Mouse (Mus musculus) adrenal gland, adult 2 months (tissue): Measurements from ENCODE around the gene Arrdc3. TPM values are rescaled to one million over a fixed set of nuclear protein-coding genes. Genes with fewer than 3 reads are reported as not detected.
A peak's percentile ranks its signal among the peaks of the same experiment; 100 is the strongest.

Experiments
- DNase-seq: peaks from one replicate; pipeline ENCODE4 v3.0.0; 2021
- long read RNA-seq: library from polyadenylated mRNA; stranded (forward); transcript quantifications from one replicate; pipeline ENCODE4 v2.0.0, GENCODE M21; 2021
- polyA plus RNA-seq: library from polyadenylated mRNA; depleted of rRNA; stranded (reverse); fragments of >200 nt; gene quantifications from 2 replicates; pipeline ENCODE4 v1.2.3, GENCODE M21; 2012; rRNA removed
- total RNA-seq, 2 experiments: library from RNA; stranded (reverse); gene quantifications; 2 replicates each; pipeline ENCODE4 v1.2.3; 2021

The Arrdc3 gene
- total RNA-seq (100 to 1,000 TPM in 1 of 2 experiments, 10 to 100 TPM in 1; 79.3 to 112 TPM), polyA plus RNA-seq (26.9 and 34.5 TPM in 2 replicates)
- long read RNA-seq, full-length matches to known transcripts, result 56 of 60 reads
- long read RNA-seq, partial matches to known transcripts, result 1 of 60 reads
- long read RNA-seq, other reads (novel, unspliced or antisense), result 3 of 60 reads

DNA sequence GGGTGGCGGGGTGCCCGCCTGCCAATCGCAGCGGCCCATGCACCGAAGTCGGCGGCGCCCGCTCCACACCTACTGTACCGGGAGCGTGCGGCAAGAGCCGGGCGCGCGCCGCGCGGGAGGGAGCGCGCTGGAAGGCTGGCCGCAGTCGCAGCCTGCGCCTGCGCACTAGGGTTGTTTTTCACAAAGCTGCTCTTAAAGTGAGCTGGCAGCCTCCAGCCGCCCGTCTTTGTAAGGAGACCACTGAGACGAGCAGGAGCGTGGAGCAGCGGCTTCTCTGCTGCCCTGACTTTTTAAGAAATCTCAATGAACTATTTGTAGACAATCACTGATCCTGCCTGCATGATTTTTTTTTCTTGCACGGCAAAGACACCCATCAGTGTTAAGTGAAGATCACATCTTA is at the start of gene Arrdc3:
Arrdc3 (plus strand) TSS at position 195 of the 400 bp plus-strand sequence.
- peak; percentile 98 for DNase-seq

- peak; percentile 68 for DNase-seq
These were observed 21.0 kb upstream of the Arrdc3 start for GRCm38 (mm10) chr13:80862215-80862614.

- DNase-seq, result no peak
These were observed 19.0 kb upstream of the Arrdc3 start for GRCm38 (mm10) chr13:80864195-80864594.

DNA sequence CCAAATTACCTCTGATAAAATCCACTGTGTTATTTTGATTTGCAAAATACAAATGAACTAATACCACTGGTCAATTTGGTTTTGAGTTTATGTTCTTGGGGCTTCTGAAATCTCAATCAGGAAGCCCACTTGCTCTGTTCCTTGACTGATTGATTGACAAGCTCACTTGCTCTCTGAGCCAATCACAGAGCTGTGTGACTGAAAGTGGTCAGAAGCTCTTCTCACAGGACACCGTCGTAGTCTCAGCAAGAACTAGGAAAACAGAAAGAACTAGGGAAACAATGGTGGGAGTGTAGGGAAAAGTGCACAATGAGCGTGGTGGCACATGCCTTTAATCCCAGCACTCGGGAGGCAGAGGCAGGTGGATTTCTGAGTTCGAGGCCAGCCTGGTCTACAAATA is 8.1 kb upstream of the Arrdc3 start:
- DNase-seq, result no peak

DNA sequence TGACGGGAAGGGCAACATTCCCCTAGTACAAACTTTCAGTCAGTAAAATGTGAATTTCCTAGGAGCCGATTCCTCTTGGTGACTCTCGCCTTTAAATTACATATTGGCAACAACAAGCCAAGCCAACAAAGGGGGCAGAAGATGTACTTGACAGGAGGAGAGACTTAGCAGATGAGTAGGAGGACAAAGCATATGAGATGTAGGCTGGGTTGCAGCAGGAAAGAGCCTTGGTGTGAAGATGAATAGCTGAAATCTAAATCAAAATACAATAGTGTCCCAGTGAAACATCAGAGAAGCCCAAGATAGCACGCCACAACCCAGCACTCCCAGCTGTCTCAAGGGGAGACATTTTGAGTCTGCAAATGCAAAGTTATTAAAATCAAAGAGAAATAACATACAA is 2.4 kb upstream of the Arrdc3 start:
- no peak for DNase-seq

DNA sequence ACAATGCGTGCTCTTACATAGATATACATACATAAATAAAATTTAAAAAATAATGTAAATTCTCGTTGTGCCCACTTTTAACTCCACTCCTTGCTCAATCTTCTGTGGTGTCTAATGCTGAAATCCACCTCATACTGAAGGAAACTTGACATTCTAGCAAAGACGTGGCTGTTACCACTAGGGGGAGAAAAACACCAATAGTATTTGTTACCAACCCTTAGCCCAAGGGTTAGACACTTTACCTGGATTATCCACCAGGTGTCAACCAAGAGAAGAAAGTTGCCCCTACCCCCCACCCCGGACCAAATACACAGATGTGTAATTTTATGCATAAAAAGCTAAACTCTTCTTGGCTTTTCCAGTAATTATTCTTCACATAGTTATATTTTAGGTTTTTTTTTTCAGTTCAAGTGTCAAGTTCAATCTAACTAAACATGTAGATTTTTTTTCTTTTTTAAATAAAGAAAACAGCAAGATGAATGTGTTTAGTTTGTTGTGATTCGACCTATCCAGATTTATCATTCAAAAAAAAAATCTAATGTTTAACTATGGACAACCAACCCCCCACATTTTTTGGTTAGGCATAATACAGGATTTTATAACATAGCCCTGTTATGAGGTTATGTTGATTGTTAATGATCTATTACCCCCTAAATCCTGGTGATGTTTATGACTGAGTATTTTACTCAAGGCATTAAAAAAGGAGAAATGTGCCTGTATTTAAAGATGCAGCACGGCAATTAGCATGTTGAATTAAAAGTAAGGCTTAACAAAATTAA is 1.3 kb upstream of the Arrdc3 start:
- DNase-seq, result peak; percentile 62

DNA sequence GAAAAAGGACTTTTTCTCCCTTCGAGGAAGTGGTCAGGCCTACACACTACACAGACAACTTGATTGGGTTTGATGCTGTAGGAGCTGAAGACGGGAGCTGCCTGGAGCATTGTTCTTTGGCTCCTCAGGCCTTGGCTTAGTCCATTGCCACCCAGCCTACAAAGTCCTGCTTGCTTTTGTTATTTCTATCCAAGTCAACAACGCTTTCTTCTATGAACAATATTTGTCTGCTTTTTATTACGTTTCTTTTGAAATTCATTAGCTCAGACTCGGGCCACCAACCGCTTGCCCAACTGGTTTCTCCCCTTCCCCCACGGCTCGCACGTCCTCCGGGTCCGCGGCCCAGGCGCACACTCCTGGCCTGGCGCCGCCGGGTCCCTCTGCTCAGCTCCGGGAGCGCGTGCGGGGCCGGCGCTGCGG is 458 bp upstream of the Arrdc3 start:
- no peak for DNase-seq

GRCm38 (mm10) chr13:80883649-80884376 is 629 bp downstream of the Arrdc3 start:
- peak; percentile 20 for DNase-seq

GRCm38 (mm10) chr13:80884377-80884983 is 1.3 kb downstream of the Arrdc3 start:
- peak; percentile 74 for DNase-seq

DNA sequence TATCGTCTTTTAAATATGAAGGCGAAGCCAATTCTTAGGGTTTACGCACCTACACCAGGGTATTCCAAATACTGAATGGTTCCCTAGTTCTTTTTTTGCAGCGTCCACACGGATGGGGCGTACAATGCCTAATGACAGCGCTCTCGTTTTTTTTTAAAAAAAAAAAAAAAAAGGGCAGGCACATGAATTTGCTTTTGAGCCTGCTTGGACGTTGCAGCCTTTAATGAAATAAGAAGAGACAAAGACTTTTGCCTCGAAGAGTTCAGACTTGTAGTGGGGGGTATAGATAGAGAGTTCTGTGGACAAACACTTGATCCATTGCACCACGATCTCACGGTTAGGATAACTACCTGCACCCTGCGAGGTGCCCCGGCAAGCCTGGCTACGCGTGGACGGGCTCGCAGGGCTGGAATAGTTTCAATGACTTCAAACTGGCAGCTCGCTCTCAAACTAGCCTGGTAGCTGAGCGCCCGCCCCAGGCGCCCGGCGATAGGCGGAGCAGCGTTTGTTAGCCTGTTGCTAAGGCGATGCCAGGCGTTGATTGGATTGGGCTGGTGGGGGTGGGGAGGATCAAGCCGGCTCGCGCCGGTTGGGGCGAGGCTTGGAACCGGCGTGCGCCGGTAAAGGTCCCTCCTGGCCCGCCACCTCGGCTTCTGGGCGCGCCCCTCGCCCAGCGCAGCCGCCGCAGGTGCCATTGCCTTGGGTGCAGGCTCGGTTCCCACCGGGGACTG is 2.1 kb downstream of the Arrdc3 start:
- DNase-seq, result peak; percentile 96

GRCm38 (mm10) chr13:80885834-80886663 is 2.9 kb downstream of the Arrdc3 start:
- DNase-seq, result peak; percentile 95

- DNase-seq, result no peak
These were observed 3.6 kb downstream of the Arrdc3 start for GRCm38 (mm10) chr13:80886664-80887210.

GRCm38 (mm10) chr13:80887842-80888241 is 4.7 kb downstream of the Arrdc3 start:
- DNase-seq, result no peak

DNA sequence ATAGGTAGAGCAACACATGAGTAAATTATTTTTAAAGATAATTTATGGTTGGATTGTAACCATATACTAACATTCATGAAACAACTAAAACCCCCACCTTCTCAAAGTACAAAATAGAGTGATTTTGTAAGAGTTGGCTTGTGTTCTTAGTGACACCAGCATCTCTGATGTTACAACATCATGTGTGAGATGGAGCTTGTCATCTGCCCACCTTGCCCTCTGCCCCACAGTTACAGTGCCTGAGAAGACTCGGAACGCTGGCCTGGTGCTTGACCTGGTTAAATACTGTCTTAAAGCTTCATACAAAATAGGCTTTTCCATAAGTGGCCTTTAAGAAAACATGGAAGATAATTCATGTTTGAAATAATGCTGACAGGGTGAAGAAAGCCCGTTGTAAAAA is 11.7 kb downstream of the Arrdc3 start:
- DNase-seq, result peak; percentile 28

DNA sequence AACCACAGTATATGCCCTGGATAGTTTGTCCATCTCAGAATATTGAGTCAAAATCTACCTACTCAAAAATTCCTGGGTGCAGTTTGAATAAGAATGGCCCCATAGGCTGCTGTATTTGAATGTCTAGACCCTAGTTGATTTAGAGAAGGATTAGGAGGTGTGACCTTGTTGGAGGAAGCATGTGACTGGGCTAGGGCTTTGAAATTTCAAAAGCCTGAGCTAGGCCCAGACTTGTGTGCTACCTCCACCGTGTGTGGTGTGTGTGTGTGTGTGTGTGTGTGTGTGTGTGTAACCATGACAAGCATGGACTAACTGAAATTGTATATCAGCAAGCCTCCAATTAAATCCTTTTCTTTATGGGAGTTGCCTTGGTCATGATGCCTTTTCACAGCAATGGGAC is 14.2 kb downstream of the Arrdc3 start:
- peak; percentile 15 for DNase-seq

- peak; percentile 10 for DNase-seq
These were observed 14.9 kb downstream of the Arrdc3 start for GRCm38 (mm10) chr13:80898095-80898494.

GRCm38 (mm10) chr13:80899435-80900029 is 16.3 kb downstream of the Arrdc3 start:
- no peak for DNase-seq

DNA sequence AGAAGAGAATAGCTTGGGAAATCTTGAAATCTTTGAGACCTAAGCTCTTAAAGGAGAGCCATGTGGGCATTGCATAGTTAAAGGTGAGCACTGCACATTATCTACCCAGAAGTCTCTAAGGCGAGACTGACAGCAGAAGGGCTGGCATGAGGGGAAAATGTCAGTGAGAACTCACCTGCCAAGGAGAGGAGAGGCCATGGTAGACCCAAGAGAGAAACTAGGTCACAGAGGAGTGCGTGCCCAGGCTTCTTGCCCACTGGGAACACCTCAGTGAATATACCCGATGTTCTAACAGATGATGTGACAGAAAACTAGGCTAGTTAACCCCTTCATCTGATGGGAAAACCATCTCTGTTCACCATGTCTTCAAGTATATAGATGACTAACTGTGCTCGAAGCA is 18.2 kb downstream of the Arrdc3 start:
- DNase-seq, result no peak

- DNase-seq, result peak; percentile 25
These were observed 19.6 kb downstream of the Arrdc3 start for GRCm38 (mm10) chr13:80902796-80903195.

- DNase-seq, result no peak
These were observed 30.2 kb downstream of the Arrdc3 start for GRCm38 (mm10) chr13:80913361-80913760.
